Mouse (Mus musculus): ENCODE data around the gene Sfmbt2. TPM values are rescaled to one million over a fixed set of nuclear protein-coding genes. Genes with fewer than 3 reads are reported as not detected.
"Not testable (repeated sequence)": the region's sequence is repeated elsewhere in the genome, so short reads cannot be mapped to it uniquely, and the experiment has no call there.

The Sfmbt2 gene
- total RNA-seq (2022), result under 1 TPM; 0.12 to 0.35 (median 0.32) TPM

- DNase-seq (ENCODE audit: low spot score), result no peak
These were observed at the start of gene Sfmbt2 for GRCm38 (mm10) chr2:10370176-10370575. Gene Sfmbt2 (plus strand): TSS chr2:10370510.

- no peak for DNase-seq (ENCODE audit: low spot score)
These were observed 49.2 kb upstream of the Sfmbt2 start for GRCm38 (mm10) chr2:10321093-10321492.

GRCm38 (mm10) chr2:10323173-10323572 is 47.1 kb upstream of the Sfmbt2 start:
- DNase-seq (ENCODE audit: low spot score), result no peak

- DNase-seq (ENCODE audit: low spot score), result no peak
These were observed 45.3 kb upstream of the Sfmbt2 start for GRCm38 (mm10) chr2:10324980-10325379.

GRCm38 (mm10) chr2:10330216-10330615 is 40.1 kb upstream of the Sfmbt2 start:
- peak; percentile 4 for DNase-seq (ENCODE audit: low spot score)

GRCm38 (mm10) chr2:10334299-10334698 is 36.0 kb upstream of the Sfmbt2 start:
- DNase-seq (ENCODE audit: low spot score), result no peak

- no peak for DNase-seq (ENCODE audit: low spot score)
These were observed 35.2 kb upstream of the Sfmbt2 start for GRCm38 (mm10) chr2:10335037-10335608.

- no peak for DNase-seq (ENCODE audit: low spot score)
These were observed 30.3 kb upstream of the Sfmbt2 start for GRCm38 (mm10) chr2:10340022-10340421.

GRCm38 (mm10) chr2:10343523-10343922 is 26.8 kb upstream of the Sfmbt2 start:
- no peak for DNase-seq (ENCODE audit: low spot score)

GRCm38 (mm10) chr2:10344073-10344472 is 26.2 kb upstream of the Sfmbt2 start:
- not testable (repeated sequence) for DNase-seq (ENCODE audit: low spot score)

GRCm38 (mm10) chr2:10347193-10347592 is 23.1 kb upstream of the Sfmbt2 start:
- no peak for DNase-seq (ENCODE audit: low spot score)

GRCm38 (mm10) chr2:10348036-10348435 is 22.3 kb upstream of the Sfmbt2 start:
- DNase-seq (ENCODE audit: low spot score), result no peak

GRCm38 (mm10) chr2:10350266-10350810 is 20.0 kb upstream of the Sfmbt2 start:
- DNase-seq (ENCODE audit: low spot score), result no peak

GRCm38 (mm10) chr2:10351125-10351524 is 19.2 kb upstream of the Sfmbt2 start:
- DNase-seq (ENCODE audit: low spot score), result no peak

- no peak for DNase-seq (ENCODE audit: low spot score)
These were observed 17.4 kb upstream of the Sfmbt2 start for GRCm38 (mm10) chr2:10352887-10353286.

- no peak for DNase-seq (ENCODE audit: low spot score)
These were observed 16.4 kb upstream of the Sfmbt2 start for GRCm38 (mm10) chr2:10353889-10354288.

- no peak for DNase-seq (ENCODE audit: low spot score)
These were observed 10.4 kb upstream of the Sfmbt2 start for GRCm38 (mm10) chr2:10359861-10360260.

- DNase-seq (ENCODE audit: low spot score), result no peak
These were observed 5.2 kb upstream of the Sfmbt2 start for GRCm38 (mm10) chr2:10365081-10365480.

GRCm38 (mm10) chr2:10366284-10366683 is 4.0 kb upstream of the Sfmbt2 start:
- no peak for DNase-seq (ENCODE audit: low spot score)

- no peak for DNase-seq (ENCODE audit: low spot score)
These were observed 634 bp upstream of the Sfmbt2 start for GRCm38 (mm10) chr2:10369676-10370075.

- no peak for DNase-seq (ENCODE audit: low spot score)
These were observed 563 bp downstream of the Sfmbt2 start for GRCm38 (mm10) chr2:10370687-10371458.

GRCm38 (mm10) chr2:10371459-10371817 is 1.1 kb downstream of the Sfmbt2 start:
- DNase-seq (ENCODE audit: low spot score), result no peak

GRCm38 (mm10) chr2:10371899-10372298 is 1.6 kb downstream of the Sfmbt2 start:
- DNase-seq (ENCODE audit: low spot score), result no peak

Measured in heart, adult 8-10 months (tissue).